Mouse (Mus musculus): Measurements from ENCODE around the gene Gm49325.

DNA sequence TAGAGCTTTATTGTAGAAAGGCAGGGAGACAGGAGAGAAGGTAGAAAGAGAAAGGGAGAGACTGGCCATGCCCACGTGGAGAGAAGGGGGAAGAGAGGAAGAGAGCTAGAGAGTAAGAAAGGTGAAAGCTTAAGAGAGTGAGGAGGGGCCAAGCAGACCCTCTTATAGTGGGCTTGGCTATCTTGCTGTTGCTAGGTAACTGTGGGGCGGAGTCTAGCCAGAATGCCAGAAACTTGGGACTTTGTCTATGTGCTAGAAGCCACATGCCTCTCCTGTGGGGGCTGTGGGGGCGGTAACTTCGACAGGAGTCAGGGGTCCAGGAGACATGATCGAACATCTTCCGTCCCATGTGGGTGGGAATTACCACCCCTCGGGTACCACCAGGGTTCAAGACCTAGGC is 36.5 kb upstream of the Gm49325 start:
- no peak for TF ChIP-seq CHD2 (IDR thresholded peaks at IDR 0.05; ENCODE audit: low read depth, low read length)
- no peak for TF ChIP-seq MAFK (IDR thresholded peaks at IDR 0.05; ENCODE audit: insufficient read depth, low read depth, low read length)
- TF ChIP-seq HCFC1 (IDR thresholded peaks at IDR 0.05; ENCODE audit: borderline replicate concordance, insufficient read depth, low read length), result no peak

Data from ES-E14 (cell line).